Mouse (Mus musculus): ENCODE measurements around the gene Sptlc2. TPM values are rescaled to one million over a fixed set of nuclear protein-coding genes. Genes with fewer than 3 reads are reported as not detected.

The Sptlc2 gene
- total and polyA plus RNA-seq, 2 experiments: 6.5 to 14.4 TPM

- Histone ChIP-seq H3K27ac (replicated peaks; ENCODE audit: insufficient read depth, low read depth, low read length) (no peak overlapping the region), H3K27me3 (ENCODE audit: control insufficient read depth, insufficient read depth, low read length) (no peaks in the 10 kb centered on the region), H3K36me3 (ENCODE audit: control insufficient read depth, insufficient read depth, low read length) (no peaks in the 10 kb centered on the region), H3K4me3 (ENCODE audit: insufficient read depth, low read depth, low read length) (no peak overlapping the region), H3K79me2 (ENCODE audit: control insufficient read depth, insufficient read depth, low read length) (peaks cover 21% of the 10 kb centered on the region; the same call in 1 of the 2 replicates), H3K4me1 (ENCODE audit: control insufficient read depth, insufficient read depth, low read length) (peaks cover 4% of the 10 kb centered on the region), H3K9ac (ENCODE audit: low read depth, low read length) (no peak overlapping the region)
- WGBS: 16% methylated on average over 2 of the region's 2 CpGs
- no peak for DNase-seq (ENCODE audit: extremely low read depth, low read depth, low spot score)
- TF ChIP-seq POLR2A (IDR thresholded peaks at IDR 0.05; ENCODE audit: extremely low read depth, insufficient read depth, low read length): no peak
- TF ChIP-seq CTCF (IDR thresholded peaks at IDR 0.05; ENCODE audit: low read depth, low read length): no peak
These were observed 6.8 kb downstream of the Sptlc2 start for GRCm38 (mm10) chr12:87381380-87381682.

- Histone ChIP-seq H3K9ac (ENCODE audit: low read depth, low read length) (no peak overlapping the region), H3K4me3 (ENCODE audit: insufficient read depth, low read depth, low read length) (no peak overlapping the region), H3K4me1 (ENCODE audit: control insufficient read depth, insufficient read depth, low read length) (peaks cover 4% of the 10 kb centered on the region; the same call in 1 of the 2 replicates), H3K79me2 (ENCODE audit: control insufficient read depth, insufficient read depth, low read length) (peaks cover 20% of the 10 kb centered on the region; the same call in 1 of the 2 replicates), H3K27ac (replicated peaks; ENCODE audit: insufficient read depth, low read depth, low read length) (no peak overlapping the region), H3K36me3 (ENCODE audit: control insufficient read depth, insufficient read depth, low read length) (no peaks in the 10 kb centered on the region), H3K27me3 (ENCODE audit: control insufficient read depth, insufficient read depth, low read length) (no peaks in the 10 kb centered on the region)
- 70% methylated on average over 10 of the region's 10 CpGs for WGBS
- no peak for DNase-seq (ENCODE audit: extremely low read depth, low read depth, low spot score)
- TF ChIP-seq CTCF (IDR thresholded peaks at IDR 0.05; ENCODE audit: low read depth, low read length) (no peak), POLR2A (IDR thresholded peaks at IDR 0.05; ENCODE audit: extremely low read depth, insufficient read depth, low read length) (no peak)
These were observed 7.4 kb downstream of the Sptlc2 start for GRCm38 (mm10) chr12:87380586-87381379.

GRCm38 (mm10) chr12:87379496-87379895 lies 8.7 kb downstream of the Sptlc2 start:
- 87% methylated on average over 2 of the region's 2 CpGs for WGBS
- peaks cover 25% of the 10 kb centered on the region; the same call in 1 of the 2 replicates for H3K79me2 ChIP-seq (ENCODE audit: control insufficient read depth, insufficient read depth, low read length)
- no peak overlapping the region for H3K27ac ChIP-seq (replicated peaks; ENCODE audit: insufficient read depth, low read depth, low read length)
- H3K4me3 ChIP-seq (ENCODE audit: insufficient read depth, low read depth, low read length): no peak overlapping the region
- DNase-seq (ENCODE audit: extremely low read depth, low read depth, low spot score): no peak
- TF ChIP-seq CTCF (IDR thresholded peaks at IDR 0.05; ENCODE audit: low read depth, low read length) (no peak), POLR2A (IDR thresholded peaks at IDR 0.05; ENCODE audit: extremely low read depth, insufficient read depth, low read length) (no peak)
- H3K27me3 ChIP-seq (ENCODE audit: control insufficient read depth, insufficient read depth, low read length): no peaks in the 10 kb centered on the region
- peaks cover 4% of the 10 kb centered on the region for H3K4me1 ChIP-seq (ENCODE audit: control insufficient read depth, insufficient read depth, low read length)
- no peak overlapping the region for H3K9ac ChIP-seq (ENCODE audit: low read depth, low read length)
- H3K36me3 ChIP-seq (ENCODE audit: control insufficient read depth, insufficient read depth, low read length): no peaks in the 10 kb centered on the region

GRCm38 (mm10) chr12:87374159-87374558 lies 14.0 kb downstream of the Sptlc2 start:
- H3K4me3 ChIP-seq (ENCODE audit: insufficient read depth, low read depth, low read length): no peak overlapping the region
- 66% methylated on average over 6 of the region's 6 CpGs for WGBS
- no peak overlapping the region for H3K27ac ChIP-seq (replicated peaks; ENCODE audit: insufficient read depth, low read depth, low read length)
- DNase-seq (ENCODE audit: extremely low read depth, low read depth, low spot score): no peak
- H3K27me3 ChIP-seq (ENCODE audit: control insufficient read depth, insufficient read depth, low read length): no peaks in the 10 kb centered on the region
- H3K4me1 ChIP-seq (ENCODE audit: control insufficient read depth, insufficient read depth, low read length): peaks cover 3% of the 10 kb centered on the region
- TF ChIP-seq POLR2A (IDR thresholded peaks at IDR 0.05; ENCODE audit: extremely low read depth, insufficient read depth, low read length): no peak
- no peak for TF ChIP-seq CTCF (IDR thresholded peaks at IDR 0.05; ENCODE audit: low read depth, low read length)
- H3K79me2 ChIP-seq (ENCODE audit: control insufficient read depth, insufficient read depth, low read length): peaks cover 16% of the 10 kb centered on the region; the same call in 1 of the 2 replicates
- H3K9ac ChIP-seq (ENCODE audit: low read depth, low read length): no peak overlapping the region
- no peaks in the 10 kb centered on the region for H3K36me3 ChIP-seq (ENCODE audit: control insufficient read depth, insufficient read depth, low read length)

GRCm38 (mm10) chr12:87369319-87369718 lies 18.8 kb downstream of the Sptlc2 start:
- no peak for TF ChIP-seq CTCF (IDR thresholded peaks at IDR 0.05; ENCODE audit: low read depth, low read length)
- H3K36me3 ChIP-seq (ENCODE audit: control insufficient read depth, insufficient read depth, low read length): peaks cover 24% of the 10 kb centered on the region
- H3K79me2 ChIP-seq (ENCODE audit: control insufficient read depth, insufficient read depth, low read length): peaks cover 3% of the 10 kb centered on the region; the same call in 1 of the 2 replicates
- H3K27ac ChIP-seq (replicated peaks; ENCODE audit: insufficient read depth, low read depth, low read length): no peak overlapping the region
- H3K4me1 ChIP-seq (ENCODE audit: control insufficient read depth, insufficient read depth, low read length): no peaks in the 10 kb centered on the region
- WGBS: 81% methylated on average over 2 of the region's 2 CpGs
- H3K27me3 ChIP-seq (ENCODE audit: control insufficient read depth, insufficient read depth, low read length): no peaks in the 10 kb centered on the region
- no peak overlapping the region for H3K4me3 ChIP-seq (ENCODE audit: insufficient read depth, low read depth, low read length)
- no peak for DNase-seq (ENCODE audit: extremely low read depth, low read depth, low spot score)
- no peak overlapping the region for H3K9ac ChIP-seq (ENCODE audit: low read depth, low read length)

- H3K36me3 ChIP-seq (ENCODE audit: control insufficient read depth, insufficient read depth, low read length): peaks cover 24% of the 10 kb centered on the region
- TF ChIP-seq CTCF (IDR thresholded peaks at IDR 0.05; ENCODE audit: low read depth, low read length) (no peak), POLR2A (IDR thresholded peaks at IDR 0.05; ENCODE audit: extremely low read depth, insufficient read depth, low read length) (no peak)
These were observed 20.1 kb downstream of the Sptlc2 start for GRCm38 (mm10) chr12:87368092-87368491.

More at GRCm38 (mm10) chr12:87368092-87368491, 20.1 kb downstream of the Sptlc2 start:
- Histone ChIP-seq H3K79me2 (ENCODE audit: control insufficient read depth, insufficient read depth, low read length) (peaks cover 3% of the 10 kb centered on the region; the same call in 1 of the 2 replicates), H3K27ac (replicated peaks; ENCODE audit: insufficient read depth, low read depth, low read length) (no peak overlapping the region), H3K4me3 (ENCODE audit: insufficient read depth, low read depth, low read length) (no peak overlapping the region), H3K4me1 (ENCODE audit: control insufficient read depth, insufficient read depth, low read length) (peaks cover 4% of the 10 kb centered on the region; the same call in 1 of the 2 replicates), H3K27me3 (ENCODE audit: control insufficient read depth, insufficient read depth, low read length) (no peaks in the 10 kb centered on the region), H3K9ac (ENCODE audit: low read depth, low read length) (no peak overlapping the region)
- no peak for DNase-seq (ENCODE audit: extremely low read depth, low read depth, low spot score)

Data from liver, adult 2 months (tissue).